Mouse (Mus musculus) stomach, postnatal 0 days (tissue): Measurements from ENCODE around the gene Clp1. TPM values are rescaled to one million over a fixed set of nuclear protein-coding genes. Genes with fewer than 3 reads are reported as not detected.

Source experiments
- ATAC-seq: fragments of 200-750 bp; cut with Nextera tagmentation; 2 replicates; pipeline ENCODE4 v1.8.0; 2017; ENCODE audit not compliant: low FRiP score, low TSS enrichment
- DNase-seq: peaks from one replicate; pipeline ENCODE4 v3.0.0-alpha.2; 2016; ENCODE audit warnings: low spot score
- H3K27ac ChIP-seq: fragments of 300-500 bp; sonication (generic); replicated peaks from 2 replicates; pipeline ENCODE4 v1.5.1; 2014; ENCODE audit warnings: mild to moderate bottlenecking, control low read depth
- H3K27me3 ChIP-seq: fragments of 300-500 bp; sonication (generic); 2 replicates; pipeline ENCODE4 v1.6.1; 2014; ENCODE audit warnings: low read length; ENCODE audit not compliant: control insufficient read depth, insufficient read depth
- H3K36me3 ChIP-seq: fragments of 300-500 bp; sonication (generic); 2 replicates; pipeline ENCODE4 v1.6.1; 2014; ENCODE audit warnings: low read length, mixed read lengths; ENCODE audit not compliant: control insufficient read depth, insufficient read depth
- H3K4me1 ChIP-seq: fragments of 300-500 bp; sonication (generic); replicated peaks from 2 replicates; pipeline ENCODE4 v1.6.1; 2014; ENCODE audit warnings: antibody characterized with exemption; ENCODE audit not compliant: control insufficient read depth, insufficient read depth
- H3K4me2 ChIP-seq: fragments of 300-500 bp; sonication (generic); replicated peaks from 2 replicates; pipeline ENCODE4 v1.6.1; 2014; ENCODE audit warnings: low read depth, mild to moderate bottlenecking, control low read depth, moderate library complexity
- H3K4me3 ChIP-seq: fragments of 300-500 bp; sonication (generic); 2 replicates; pipeline ENCODE4 v1.5.1; 2014; ENCODE audit warnings: low read depth, low read length, control low read depth
- H3K9ac ChIP-seq: fragments of 300-500 bp; sonication (generic); 2 replicates; pipeline ENCODE4 v1.6.1; 2014; ENCODE audit warnings: mild to moderate bottlenecking, low read length, control low read depth, mixed read lengths
- H3K9me3 ChIP-seq: fragments of 300-500 bp; sonication (generic); 2 replicates; pipeline ENCODE4 v1.6.1; 2016; ENCODE audit warnings: low read length; ENCODE audit not compliant: control insufficient read depth
- CTCF ChIP-seq: IDR thresholded peaks from 2 replicates; pipeline ENCODE4 v1.5.1; 2016; ENCODE audit warnings: antibody characterized with exemption, low read depth, mild to moderate bottlenecking, moderate library complexity
- EP300 ChIP-seq: optimal IDR thresholded peaks from 2 replicates; pipeline ENCODE3; 2016; ENCODE audit warnings: antibody characterized with exemption
- WGBS: fragments of 180-500 bp; shearing (Covaris S2); extraction: QIAGEN DNeasy Blood & Tissue Kit; methylation state at CpG from one replicate; pipeline ENCODE4 v1.1.7; 2014; 5-methylcytosine and 5-hydroxymethylcytosine counted together
- polyA plus RNA-seq: library from polyadenylated mRNA; unstranded; fragments of >200 nt; fragmentation: Nextera tagmentation; extraction: Ambion mirVana; gene quantifications from 2 replicates; pipeline ENCODE4 v1.2.1, GENCODE M21; 2015

Gene Clp1
- 16.3 and 16.5 TPM in 2 replicates for polyA plus RNA-seq

GRCm38 (mm10) chr2:84727172-84727858 lies at the start of gene Clp1:
Gene Clp1, minus strand, starts transcription at chr2:84727350.
- DNase-seq (peak; percentile 98), ATAC-seq (peak; percentile 98)
- 0 out of 2 replicates have a peak, but pooled peaks cover 2% of the 10 kb centered on the region for H3K4me1 ChIP-seq
- no peaks in the 10 kb centered on the region for H3K27me3 ChIP-seq
- WGBS = under 1% methylated on average over 39 of the region's 39 CpGs
- H3K4me3 ChIP-seq = peak within 1 kb of the TSS; percentile 63
- H3K36me3 ChIP-seq = peaks cover 6% of the 10 kb centered on the region
- peak within 1 kb of the TSS; percentile 74 for H3K4me2 ChIP-seq
- H3K9me3 ChIP-seq = no peaks in the 10 kb centered on the region
- peak within 1 kb of the TSS; percentile 89 for H3K27ac ChIP-seq
- TF ChIP-seq EP300 (no peak), CTCF (0 out of 2 replicates have a peak, but pooled peaks have one; percentile 2)
- H3K9ac ChIP-seq = peak within 1 kb of the TSS; percentile 61

GRCm38 (mm10) chr2:84775665-84776064 lies 48.5 kb upstream of the Clp1 start:
- no peak; the same call in 1 of the 2 replicates for ATAC-seq
- WGBS = 41% methylated on average over 6 of the region's 6 CpGs

GRCm38 (mm10) chr2:84775241-84775640 lies 48.1 kb upstream of the Clp1 start, which contains the start of gene Serping1:
Gene Serping1, minus strand, starts transcription at chr2:84775444.
- ATAC-seq = peak; percentile 51; the same call in 1 of the 2 replicates
- WGBS = 49% methylated on average over 9 of the region's 9 CpGs

More at GRCm38 (mm10) chr2:84775665-84776064, 48.5 kb upstream of the Clp1 start:
- DNase-seq = no peak
- H3K27me3 ChIP-seq = no peaks in the 10 kb centered on the region
- H3K36me3 ChIP-seq = no peaks in the 10 kb centered on the region
- H3K4me3 ChIP-seq = no peak overlapping the region
- no peak overlapping the region for H3K9ac ChIP-seq
- no peak for TF ChIP-seq EP300
- no peak for TF ChIP-seq CTCF
- H3K4me2 ChIP-seq = no peak overlapping the region; the same call in 1 of the 2 replicates
- no peaks in the 10 kb centered on the region for H3K9me3 ChIP-seq
- H3K4me1 ChIP-seq = no peaks in the 10 kb centered on the region
- peak overlapping the region; percentile 77 for H3K27ac ChIP-seq

GRCm38 (mm10) chr2:84774751-84775150 lies 47.6 kb upstream of the Clp1 start:
- Histone ChIP-seq H3K27ac (peak overlapping the region; percentile 75), H3K4me1 (no peaks in the 10 kb centered on the region), H3K27me3 (no peaks in the 10 kb centered on the region), H3K9me3 (no peaks in the 10 kb centered on the region), H3K36me3 (no peaks in the 10 kb centered on the region), H3K9ac (peak overlapping the region; percentile 52), H3K4me3 (peak overlapping the region; percentile 38), H3K4me2 (peak overlapping the region; percentile 52)
- DNase-seq (peak; percentile 62), ATAC-seq (peak; percentile 90)
- 2% methylated on average over 14 of the region's 15 CpGs for WGBS
- TF ChIP-seq EP300 (no peak), CTCF (peak; percentile 27)

More at GRCm38 (mm10) chr2:84775241-84775640, 48.1 kb upstream of the Clp1 start, which contains the start of gene Serping1:
- Histone ChIP-seq H3K27me3 (no peaks in the 10 kb centered on the region), H3K9ac (peak within 1 kb of the TSS; percentile 52), H3K36me3 (no peaks in the 10 kb centered on the region), H3K4me3 (peak within 1 kb of the TSS; percentile 38), H3K4me1 (no peaks in the 10 kb centered on the region), H3K27ac (peak within 1 kb of the TSS; percentile 77), H3K9me3 (no peaks in the 10 kb centered on the region), H3K4me2 (peak within 1 kb of the TSS; percentile 52)
- DNase-seq = no peak
- TF ChIP-seq CTCF (no peak), EP300 (no peak)

GRCm38 (mm10) chr2:84773195-84773594 lies 46.0 kb upstream of the Clp1 start:
- 70% methylated on average over 5 of the region's 5 CpGs for WGBS
- H3K4me1 ChIP-seq = no peaks in the 10 kb centered on the region
- no peaks in the 10 kb centered on the region for H3K9me3 ChIP-seq
- peak overlapping the region; percentile 52 for H3K4me2 ChIP-seq
- DNase-seq (no peak), ATAC-seq (no peak)
- no peaks in the 10 kb centered on the region for H3K27me3 ChIP-seq
- H3K36me3 ChIP-seq = no peaks in the 10 kb centered on the region
- no peak overlapping the region for H3K9ac ChIP-seq
- H3K27ac ChIP-seq = no peak overlapping the region
- TF ChIP-seq EP300 (no peak), CTCF (no peak)
- H3K4me3 ChIP-seq = no peak overlapping the region

GRCm38 (mm10) chr2:84772454-84772853 lies 45.3 kb upstream of the Clp1 start:
- no peak for TF ChIP-seq CTCF
- TF ChIP-seq EP300 = no peak
- DNase-seq (no peak), ATAC-seq (no peak)
- H3K27ac ChIP-seq = no peak overlapping the region
- no peaks in the 10 kb centered on the region for H3K9me3 ChIP-seq
- no peaks in the 10 kb centered on the region for H3K36me3 ChIP-seq
- no peak overlapping the region for H3K4me3 ChIP-seq
- no peak overlapping the region for H3K9ac ChIP-seq
- no peaks in the 10 kb centered on the region for H3K27me3 ChIP-seq
- H3K4me2 ChIP-seq = no peak overlapping the region
- H3K4me1 ChIP-seq = no peaks in the 10 kb centered on the region
- 77% methylated on average over 4 of the region's 4 CpGs for WGBS
